In genomic region chr2:80667396-80667964, GRCm38 (mm10) we compare ENCODE assay signal across 16 mouse cellular contexts. TPM values are rescaled to one million over a fixed set of nuclear protein-coding genes. Genes with fewer than 3 reads are reported as not detected.
DNase-seq lines count a peak whose midpoint lies in the region; ATAC-seq lines count a peak whose summit lies in the region.
"Had no signal": no experiment of that assay in that cellular context is flagged by ENCODE, and none has a peak within 500 bp of the region (broad histone marks: within the 10 kb centered on the region; RNA-seq: fewer than 3 reads in every experiment).

No protein-coding gene starts in this region.

- no peaks in the 10 kb centered on the region for H3K9me3 ChIP-seq in midbrain, embryonic 16.5 days (replicated peaks; ENCODE audit: control insufficient read depth, low read length, poor library complexity, severe bottlenecking)
- no peaks in the 10 kb centered on the region for H3K9me3 ChIP-seq in midbrain, embryonic 13.5 days
- H3K9me3 ChIP-seq in neural tube, embryonic 15.5 days (replicated peaks): no peaks in the 10 kb centered on the region
- H3K9me3 ChIP-seq in intestine, embryonic 16.5 days (ENCODE audit: control insufficient read depth, low read length): no peaks in the 10 kb centered on the region
- H3K9me3 ChIP-seq: G1E; heart, embryonic 10.5 days; limb, embryonic 10.5 days; liver, embryonic 15.5 days had no signal

- H3K4me1 ChIP-seq in midbrain, embryonic 16.5 days (ENCODE audit: control insufficient read depth, insufficient read depth, low read length): no peaks in the 10 kb centered on the region
- H3K4me1 ChIP-seq in midbrain, embryonic 13.5 days (replicated peaks): no peaks in the 10 kb centered on the region
- H3K4me1 ChIP-seq in neural tube, embryonic 15.5 days: no peaks in the 10 kb centered on the region
- no peaks in the 10 kb centered on the region for H3K4me1 ChIP-seq in intestine, embryonic 16.5 days (ENCODE audit: control insufficient read depth, insufficient read depth, low read length)
- H3K4me1 ChIP-seq: heart, embryonic 10.5 days; liver, embryonic 15.5 days had no signal

- intact Hi-C loops in heart, postnatal 36 days (cut with DNase I): no loop called here

- H3K27ac ChIP-seq in midbrain, embryonic 16.5 days (ENCODE audit: low read length): no peak overlapping the region
- H3K27ac ChIP-seq in midbrain, embryonic 13.5 days: no peak overlapping the region
- no peak overlapping the region for H3K27ac ChIP-seq in neural tube, embryonic 15.5 days (replicated peaks)
- no peak overlapping the region for H3K27ac ChIP-seq in intestine, embryonic 16.5 days (ENCODE audit: low read length)
- H3K27ac ChIP-seq: heart, embryonic 10.5 days; limb, embryonic 10.5 days; liver, embryonic 15.5 days had no signal

- H3K4me3 ChIP-seq in midbrain, embryonic 16.5 days (ENCODE audit: low read depth, low read length): no peak overlapping the region
- no peak overlapping the region for H3K4me3 ChIP-seq in midbrain, embryonic 13.5 days (replicated peaks)
- no peak overlapping the region for H3K4me3 ChIP-seq in neural tube, embryonic 15.5 days (replicated peaks)
- no peak overlapping the region for H3K4me3 ChIP-seq in intestine, embryonic 16.5 days (ENCODE audit: low read length)
- H3K4me3 ChIP-seq: heart, embryonic 10.5 days; limb, embryonic 10.5 days; liver, embryonic 15.5 days; myocyte had no signal

- WGBS in midbrain, embryonic 16.5 days: 66% methylated on average over 5 of the region's 5 CpGs
- WGBS in midbrain, embryonic 13.5 days: 83% methylated on average over 5 of the region's 5 CpGs
- 75% methylated on average over 5 of the region's 5 CpGs for WGBS in neural tube, embryonic 15.5 days
- WGBS in intestine, embryonic 16.5 days: 87% methylated on average over 5 of the region's 5 CpGs

- ATAC-seq in midbrain, embryonic 16.5 days: peak; percentile 56
- no peak for ATAC-seq in midbrain, embryonic 13.5 days
- peak; percentile 68 for ATAC-seq in neural tube, embryonic 15.5 days (ENCODE audit: low FRiP score)
- no peak for ATAC-seq in intestine, embryonic 16.5 days

- H3K27me3 ChIP-seq in midbrain, embryonic 16.5 days (ENCODE audit: control insufficient read depth, insufficient read depth, low read depth, low read length): no peaks in the 10 kb centered on the region
- no peaks in the 10 kb centered on the region for H3K27me3 ChIP-seq in midbrain, embryonic 13.5 days
- H3K27me3 ChIP-seq in neural tube, embryonic 15.5 days (replicated peaks): no peaks in the 10 kb centered on the region
- H3K27me3 ChIP-seq in intestine, embryonic 16.5 days (replicated peaks; ENCODE audit: control insufficient read depth, insufficient read depth, low read length): no peaks in the 10 kb centered on the region
- H3K27me3 ChIP-seq: liver, embryonic 15.5 days had no signal

- no peak overlapping the region for H3K4me2 ChIP-seq in midbrain, embryonic 16.5 days (ENCODE audit: low read length)
- H3K4me2 ChIP-seq in midbrain, embryonic 13.5 days (replicated peaks): no peak overlapping the region
- no peak overlapping the region for H3K4me2 ChIP-seq in neural tube, embryonic 15.5 days
- H3K4me2 ChIP-seq in intestine, embryonic 16.5 days (ENCODE audit: low read depth, low read length): no peak overlapping the region
- H3K4me2 ChIP-seq: liver, embryonic 15.5 days had no signal

- no peak overlapping the region for H3K9ac ChIP-seq in midbrain, embryonic 16.5 days (ENCODE audit: low read depth, low read length)
- H3K9ac ChIP-seq in midbrain, embryonic 13.5 days (replicated peaks): no peak overlapping the region
- H3K9ac ChIP-seq in neural tube, embryonic 15.5 days (replicated peaks): no peak overlapping the region
- H3K9ac ChIP-seq in intestine, embryonic 16.5 days (ENCODE audit: low read depth, low read length): no peak overlapping the region
- H3K9ac ChIP-seq: liver, embryonic 15.5 days had no signal

- peak; percentile 81 for DNase-seq in heart, adult 11 months
- DNase-seq in heart, postnatal 36 days: no peak
- peak; percentile 12 for DNase-seq in cerebellum, postnatal 36 days
- DNase-seq in urinary bladder, postnatal 25 days (ENCODE audit: low spot score): no peak
- DNase-seq: B cell, adult 2 months; kidney, postnatal 36 days; lung, postnatal 4 days had no signal

- peaks cover 5% of the 10 kb centered on the region; the same call in 1 of the 2 replicates for H3K36me3 ChIP-seq in midbrain, embryonic 16.5 days (ENCODE audit: control insufficient read depth, insufficient read depth, low read length)
- peaks cover 16% of the 10 kb centered on the region for H3K36me3 ChIP-seq in midbrain, embryonic 13.5 days
- peaks cover 8% of the 10 kb centered on the region; the same call in 1 of the 2 replicates for H3K36me3 ChIP-seq in neural tube, embryonic 15.5 days
- H3K36me3 ChIP-seq in intestine, embryonic 16.5 days (ENCODE audit: control insufficient read depth, insufficient read depth, low read length): no peaks in the 10 kb centered on the region

RNA-seq across cellular contexts. Expression of gene Nup35, which starts 50.4 kb away (rescaled TPM):
- total RNA-seq in heart, postnatal 36 days (2021): 1 to 10 TPM; 5.4 to 6.0 TPM
- 55.8 and 55.9 TPM in 2 replicates for polyA plus RNA-seq in midbrain, embryonic 16.5 days (2015; fragmentation: Nextera tagmentation; extraction: Ambion mirVana)
- 57.5 and 60.5 TPM in 2 replicates for polyA plus RNA-seq in midbrain, embryonic 13.5 days (2015; fragmentation: Nextera tagmentation; extraction: Ambion mirVana)
- 49.3 and 54.1 TPM in 2 replicates for polyA plus RNA-seq in neural tube, embryonic 15.5 days (2015; fragmentation: Nextera tagmentation; extraction: Ambion mirVana)
- 33.3 and 38.8 TPM in 2 replicates for polyA plus RNA-seq in intestine, embryonic 16.5 days (2015; fragmentation: Nextera tagmentation; extraction: Ambion mirVana)

RNA-seq across cellular contexts. Expression of gene Dusp19, which starts 50.6 kb away (rescaled TPM):
- 1 to 10 TPM; 7.9 to 9.8 TPM for total RNA-seq in heart, postnatal 36 days (2021)
- 17.8 and 18.0 TPM in 2 replicates for polyA plus RNA-seq in midbrain, embryonic 16.5 days (2015; fragmentation: Nextera tagmentation; extraction: Ambion mirVana)
- 17.3 and 17.4 TPM in 2 replicates for polyA plus RNA-seq in midbrain, embryonic 13.5 days (2015; fragmentation: Nextera tagmentation; extraction: Ambion mirVana)
- 14.8 and 16.2 TPM in 2 replicates for polyA plus RNA-seq in neural tube, embryonic 15.5 days (2015; fragmentation: Nextera tagmentation; extraction: Ambion mirVana)
- 16.1 and 17.9 TPM in 2 replicates for polyA plus RNA-seq in intestine, embryonic 16.5 days (2015; fragmentation: Nextera tagmentation; extraction: Ambion mirVana)

Comparison
In these comparisons a context has a peak if more than half of its experiments do, and no peak if none do; other contexts are left out.
1. DNase-seq: peak in heart, adult 11 months (single experiment) and cerebellum, postnatal 36 days (2 of 2); none in heart, postnatal 36 days (0 of 2) and urinary bladder, postnatal 25 days (single experiment).
2. ATAC-seq: peak in midbrain, embryonic 16.5 days (single experiment) and neural tube, embryonic 15.5 days (single experiment); none in midbrain, embryonic 13.5 days (single experiment) and intestine, embryonic 16.5 days (single experiment).